Comparison of ENCODE assay signal across 7 mouse cellular contexts in genomic region chr6:83124851-83125312, GRCm38 (mm10). TPM values are rescaled to one million over a fixed set of nuclear protein-coding genes. Genes with fewer than 3 reads are reported as not detected.
DNase-seq lines count a peak whose midpoint lies in the region; ATAC-seq and TF ChIP-seq lines count a peak whose summit lies in the region.

No protein-coding gene starts in this region.

- no peaks in the 10 kb centered on the region for H3K36me3 ChIP-seq in embryonic facial prominence, embryonic 11.5 days (replicated peaks; ENCODE audit: control insufficient read depth, insufficient read depth, low read depth, low read length)
- peaks cover 11% of the 10 kb centered on the region for H3K36me3 ChIP-seq in limb, embryonic 12.5 days
- no peaks in the 10 kb centered on the region for H3K36me3 ChIP-seq in midbrain, embryonic 15.5 days (replicated peaks)
- no peaks in the 10 kb centered on the region for H3K36me3 ChIP-seq in spleen, adult 2 months (ENCODE audit: control insufficient read depth, insufficient read depth, low read length)

- WGBS in embryonic facial prominence, embryonic 11.5 days = under 1% methylated on average over 30 of the region's 30 CpGs
- WGBS in limb, embryonic 12.5 days = under 1% methylated on average over 30 of the region's 30 CpGs
- under 1% methylated on average over 30 of the region's 30 CpGs for WGBS in midbrain, embryonic 15.5 days
- WGBS in spleen, adult 2 months = under 1% methylated on average over 30 of the region's 30 CpGs

- peak; percentile 96 for DNase-seq in adrenal gland, postnatal 14 days
- DNase-seq in embryonic facial prominence, embryonic 11.5 days (ENCODE audit: low spot score) = peak; percentile 98
- peak; percentile 99 for DNase-seq in heart, adult 11 months
- peak; percentile 93 for DNase-seq in kidney, adult 18-20 months
- peak; percentile 85 to 94 for DNase-seq in spleen, adult 2 months (ENCODE audit: low read depth in 1 of 2, low spot score in 2 of 2)

- no peaks in the 10 kb centered on the region for H3K9me3 ChIP-seq in embryonic facial prominence, embryonic 11.5 days (replicated peaks; ENCODE audit: control insufficient read depth, low read length)
- no peaks in the 10 kb centered on the region for H3K9me3 ChIP-seq in limb, embryonic 12.5 days
- H3K9me3 ChIP-seq in midbrain, embryonic 15.5 days = no peaks in the 10 kb centered on the region

- ATAC-seq in embryonic facial prominence, embryonic 11.5 days (replicated peaks; ENCODE audit: insufficient number of reproducible peaks, low FRiP score, low TSS enrichment, low read depth) = no peak
- no peak for ATAC-seq in limb, embryonic 12.5 days (ENCODE audit: insufficient number of reproducible peaks, insufficient read depth, low FRiP score, low TSS enrichment, low read depth)
- ATAC-seq in midbrain, embryonic 15.5 days (replicated peaks) = peak; percentile 7

- peaks cover 5% of the 10 kb centered on the region for H3K4me1 ChIP-seq in embryonic facial prominence, embryonic 11.5 days (ENCODE audit: control insufficient read depth, insufficient read depth, low read length)
- H3K4me1 ChIP-seq in limb, embryonic 12.5 days (replicated peaks) = peaks cover 37% of the 10 kb centered on the region
- peaks cover 39% of the 10 kb centered on the region for H3K4me1 ChIP-seq in midbrain, embryonic 15.5 days
- peaks cover 20% of the 10 kb centered on the region for H3K4me1 ChIP-seq in spleen, adult 2 months (ENCODE audit: control insufficient read depth, insufficient read depth, insufficient read length)

- H3K27me3 ChIP-seq in embryonic facial prominence, embryonic 11.5 days (ENCODE audit: control insufficient read depth, insufficient read depth, low read length) = no peaks in the 10 kb centered on the region
- H3K27me3 ChIP-seq in limb, embryonic 12.5 days = no peaks in the 10 kb centered on the region
- H3K27me3 ChIP-seq in midbrain, embryonic 15.5 days (replicated peaks) = no peaks in the 10 kb centered on the region
- no peaks in the 10 kb centered on the region for H3K27me3 ChIP-seq in spleen, adult 2 months (ENCODE audit: control insufficient read depth, insufficient read depth, low read length)

- peak overlapping the region; percentile 74 for H3K4me3 ChIP-seq in embryonic facial prominence, embryonic 11.5 days (ENCODE audit: low read depth, low read length)
- peak overlapping the region; percentile 64 for H3K4me3 ChIP-seq in limb, embryonic 12.5 days (replicated peaks)
- peak overlapping the region; percentile 89 for H3K4me3 ChIP-seq in midbrain, embryonic 15.5 days
- peak overlapping the region; percentile 88 for H3K4me3 ChIP-seq in spleen, adult 2 months (ENCODE audit: extremely low read depth, insufficient read depth, insufficient read length)

- TF ChIP-seq POLR2A in spleen, adult 2 months (IDR thresholded peaks at IDR 0.05; ENCODE audit: low read depth, low read length) = peak; percentile 26; the same call in 1 of the 2 replicates

- H3K4me2 ChIP-seq in embryonic facial prominence, embryonic 11.5 days (ENCODE audit: low read depth, low read length) = peak overlapping the region; percentile 82
- peak overlapping the region; percentile 94 for H3K4me2 ChIP-seq in limb, embryonic 12.5 days
- peak overlapping the region; percentile 73 for H3K4me2 ChIP-seq in midbrain, embryonic 15.5 days

- TF ChIP-seq CTCF in spleen, adult 2 months (IDR thresholded peaks at IDR 0.05; ENCODE audit: extremely low read depth, insufficient read depth, insufficient read length, insufficient replicate concordance) = no peak

- H3K27ac ChIP-seq in embryonic facial prominence, embryonic 11.5 days (replicated peaks; ENCODE audit: low read depth, low read length) = no peak overlapping the region
- H3K27ac ChIP-seq in limb, embryonic 12.5 days = peak overlapping the region; percentile 74
- H3K27ac ChIP-seq in midbrain, embryonic 15.5 days = peak overlapping the region; percentile 64
- H3K27ac ChIP-seq in spleen, adult 2 months (ENCODE audit: insufficient read depth, low read length) = peak overlapping the region; percentile 69

- peak overlapping the region; percentile 76 for H3K9ac ChIP-seq in embryonic facial prominence, embryonic 11.5 days (replicated peaks; ENCODE audit: low read length)
- peak overlapping the region; percentile 61 for H3K9ac ChIP-seq in limb, embryonic 12.5 days (replicated peaks)
- peak overlapping the region; percentile 58 for H3K9ac ChIP-seq in midbrain, embryonic 15.5 days

RNA-seq across cellular contexts. Expression of gene Ino80b, which starts 0.3 kb away (rescaled TPM):
- 19.3 and 22.5 TPM in 2 replicates for total RNA-seq in adrenal gland, postnatal 14 days (2021)
- 17.5 and 19.5 TPM in 2 replicates for polyA plus RNA-seq in embryonic facial prominence, embryonic 11.5 days (2014; fragmentation: Nextera tagmentation; extraction: Ambion mirVana)
- 17.6 and 19.2 TPM in 2 replicates for polyA plus RNA-seq in limb, embryonic 12.5 days (2016; fragmentation: Nextera tagmentation; extraction: Ambion mirVana)
- polyA plus RNA-seq in midbrain, embryonic 15.5 days (2015; fragmentation: Nextera tagmentation; extraction: Ambion mirVana) = 13.6 and 15.1 TPM in 2 replicates
- 27.1 and 53.4 TPM in 2 replicates for polyA plus RNA-seq in spleen, adult 2 months (2012; rRNA removed)

RNA-seq across cellular contexts. Expression of gene Wbp1, which starts 3.5 kb away (rescaled TPM):
- 64.5 and 69.3 TPM in 2 replicates for total RNA-seq in adrenal gland, postnatal 14 days (2021)
- polyA plus RNA-seq in embryonic facial prominence, embryonic 11.5 days (2014; fragmentation: Nextera tagmentation; extraction: Ambion mirVana) = 146 and 156 TPM in 2 replicates
- 191 and 219 TPM in 2 replicates for polyA plus RNA-seq in limb, embryonic 12.5 days (2016; fragmentation: Nextera tagmentation; extraction: Ambion mirVana)
- 176 and 196 TPM in 2 replicates for polyA plus RNA-seq in midbrain, embryonic 15.5 days (2015; fragmentation: Nextera tagmentation; extraction: Ambion mirVana)
- polyA plus RNA-seq in spleen, adult 2 months (2012; rRNA removed) = 83.4 and 95.3 TPM in 2 replicates

RNA-seq across cellular contexts. Expression of gene Mogs, which starts 9.6 kb away (rescaled TPM):
- 51.1 and 56.5 TPM in 2 replicates for total RNA-seq in adrenal gland, postnatal 14 days (2021)
- polyA plus RNA-seq in embryonic facial prominence, embryonic 11.5 days (2014; fragmentation: Nextera tagmentation; extraction: Ambion mirVana) = 22.1 and 23.9 TPM in 2 replicates
- polyA plus RNA-seq in limb, embryonic 12.5 days (2016; fragmentation: Nextera tagmentation; extraction: Ambion mirVana) = 55.3 and 58.2 TPM in 2 replicates
- 24.7 and 27.0 TPM in 2 replicates for polyA plus RNA-seq in midbrain, embryonic 15.5 days (2015; fragmentation: Nextera tagmentation; extraction: Ambion mirVana)
- 54.5 and 67.2 TPM in 2 replicates for polyA plus RNA-seq in spleen, adult 2 months (2012; rRNA removed)

RNA-seq across cellular contexts. Expression of gene Rtkn, which starts 10.4 kb away (rescaled TPM):
- 9.1 and 13.6 TPM in 2 replicates for total RNA-seq in adrenal gland, postnatal 14 days (2021)
- polyA plus RNA-seq in embryonic facial prominence, embryonic 11.5 days (2014; fragmentation: Nextera tagmentation; extraction: Ambion mirVana) = 17.7 and 18.3 TPM in 2 replicates
- 62.0 and 62.6 TPM in 2 replicates for polyA plus RNA-seq in limb, embryonic 12.5 days (2016; fragmentation: Nextera tagmentation; extraction: Ambion mirVana)
- 10.9 and 15.3 TPM in 2 replicates for polyA plus RNA-seq in midbrain, embryonic 15.5 days (2015; fragmentation: Nextera tagmentation; extraction: Ambion mirVana)
- polyA plus RNA-seq in spleen, adult 2 months (2012; rRNA removed) = 3.6 and 5.7 TPM in 2 replicates

RNA-seq across cellular contexts. Expression of gene Mrpl53, which starts 16.0 kb away (rescaled TPM):
- 114 and 119 TPM in 2 replicates for total RNA-seq in adrenal gland, postnatal 14 days (2021)
- 126 and 129 TPM in 2 replicates for polyA plus RNA-seq in embryonic facial prominence, embryonic 11.5 days (2014; fragmentation: Nextera tagmentation; extraction: Ambion mirVana)
- polyA plus RNA-seq in limb, embryonic 12.5 days (2016; fragmentation: Nextera tagmentation; extraction: Ambion mirVana) = 134 and 140 TPM in 2 replicates
- 102 and 105 TPM in 2 replicates for polyA plus RNA-seq in midbrain, embryonic 15.5 days (2015; fragmentation: Nextera tagmentation; extraction: Ambion mirVana)
- polyA plus RNA-seq in spleen, adult 2 months (2012; rRNA removed) = 35.0 and 39.7 TPM in 2 replicates
